Mouse (Mus musculus): ENCODE data around the gene Rap1gap2. TPM values are rescaled to one million over a fixed set of nuclear protein-coding genes. Genes with fewer than 3 reads are reported as not detected.
"Not testable (repeated sequence)": the region's sequence is repeated elsewhere in the genome, so short reads cannot be mapped to it uniquely, and the experiment has no call there.

Gene Rap1gap2
- total RNA-seq, 4 experiments from 2014 or later = 3.7 to 6.6 (median 5.9) TPM

DNA sequence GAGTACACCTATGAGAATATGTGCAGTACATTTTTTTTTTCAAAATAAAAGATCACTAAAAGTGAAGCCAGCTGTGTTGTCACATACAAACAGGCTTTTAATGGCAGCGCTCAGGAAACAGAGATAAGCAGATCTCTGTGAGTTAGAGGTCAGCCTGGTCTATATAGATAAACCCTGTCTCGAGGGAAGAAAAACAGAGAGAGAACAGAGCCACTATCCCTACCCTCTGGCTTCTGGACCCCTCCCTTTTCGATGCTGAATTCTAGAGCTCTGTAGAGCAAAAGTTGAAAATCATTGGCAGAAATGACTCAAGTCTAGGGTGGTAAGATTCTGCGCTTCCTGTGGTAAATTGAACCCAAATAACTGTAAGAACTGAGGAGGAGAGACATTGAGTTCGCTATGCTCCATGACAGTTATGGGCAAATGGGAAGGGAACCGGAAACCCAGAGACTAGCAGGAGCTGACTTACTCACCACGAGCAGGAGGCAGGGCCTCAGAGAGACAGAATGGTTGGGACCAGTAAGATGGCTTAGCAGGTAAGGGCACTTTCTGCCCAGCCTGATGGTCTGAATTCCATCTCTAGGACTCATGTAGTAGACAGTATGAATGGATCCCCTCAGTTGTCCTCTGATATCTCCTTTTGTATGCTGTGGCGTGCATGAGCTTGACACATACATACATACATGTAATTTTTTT, 11.4 kb upstream of the Rap1gap2 start:
- DNase-seq (ENCODE audit: low spot score in 2 of 2) = no peak

GRCm38 (mm10) chr11:74619956-74620300, 9.2 kb upstream of the Rap1gap2 start:
- DNase-seq (ENCODE audit: low spot score in 2 of 2) = no peak

GRCm38 (mm10) chr11:74619201-74619955, 8.7 kb upstream of the Rap1gap2 start, which contains the start of gene Ccdc92b:
Ccdc92b (plus strand) TSS chr11:74619605.
- DNase-seq (ENCODE audit: low spot score in 2 of 2) = peak; percentile 21 to 47

- DNase-seq (ENCODE audit: low spot score in 2 of 2) = no peak
These were observed 4.9 kb upstream of the Rap1gap2 start for GRCm38 (mm10) chr11:74615571-74615970.

DNA sequence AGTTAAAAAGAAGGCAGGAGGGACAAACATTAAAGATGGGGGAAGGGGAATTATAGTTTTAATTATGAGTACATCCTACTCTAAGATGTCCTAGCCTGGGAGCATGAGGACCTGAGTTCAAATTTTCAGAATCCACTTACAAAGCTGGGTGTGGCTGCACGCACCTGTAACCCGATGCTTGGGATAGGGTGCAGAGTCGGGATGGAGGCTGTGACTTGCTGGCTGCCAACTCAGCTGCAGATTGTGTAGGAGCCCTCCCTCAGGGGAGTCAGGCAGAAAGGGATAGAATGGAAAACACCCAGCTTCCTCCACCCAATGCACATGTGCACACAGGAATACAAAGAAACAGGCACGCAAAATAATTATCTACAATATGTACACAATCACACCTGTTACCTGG, 2.7 kb upstream of the Rap1gap2 start:
- no peak for DNase-seq (ENCODE audit: low spot score in 2 of 2)

DNA sequence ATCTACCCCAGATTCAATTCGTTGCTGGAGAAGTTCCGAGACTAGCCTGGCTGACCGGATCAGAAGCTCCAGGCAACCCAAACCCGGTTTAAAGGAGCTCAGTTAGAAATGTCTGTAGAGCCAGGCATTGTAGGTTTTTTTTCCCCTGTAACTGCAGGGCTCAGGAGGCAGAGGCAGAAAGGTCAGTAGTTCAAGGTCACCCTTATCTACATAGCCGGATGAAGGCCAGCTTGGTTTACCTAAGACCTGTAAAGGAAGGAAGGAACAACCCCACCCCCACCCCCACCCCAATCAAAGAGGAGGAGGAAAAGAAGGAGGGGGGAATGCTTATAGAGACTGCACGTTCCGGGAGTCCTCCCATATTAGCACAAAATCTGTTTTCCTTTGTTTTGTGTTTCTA, 722 bp upstream of the Rap1gap2 start:
- DNase-seq (ENCODE audit: low spot score in 2 of 2) = no peak

GRCm38 (mm10) chr11:74610068-74610467, 647 bp downstream of the Rap1gap2 start:
- no peak for DNase-seq (ENCODE audit: low spot score in 2 of 2)

DNA sequence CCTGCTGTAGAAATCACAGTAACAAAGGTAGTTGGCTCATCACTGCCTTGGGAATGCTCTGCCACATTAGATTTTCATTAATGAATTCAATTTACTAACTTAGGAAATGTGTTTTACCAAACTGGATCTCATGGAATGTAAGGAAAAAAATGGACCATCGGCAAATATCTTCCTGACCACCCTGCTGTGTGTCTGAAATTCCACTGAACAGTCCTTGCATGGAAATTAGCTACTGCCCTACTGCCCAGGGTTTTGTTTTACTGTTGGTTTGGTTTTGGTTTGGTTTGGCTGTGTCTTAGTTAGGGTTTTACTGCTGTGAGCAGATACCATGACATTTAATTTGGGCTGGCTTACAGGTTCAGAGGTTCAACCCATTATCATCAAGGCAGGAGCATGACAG, 8.4 kb downstream of the Rap1gap2 start:
- DNase-seq (ENCODE audit: low spot score in 2 of 2) = no peak

- DNase-seq (ENCODE audit: low spot score in 2 of 2) = no peak
These were observed 12.8 kb downstream of the Rap1gap2 start for GRCm38 (mm10) chr11:74597990-74598337.

DNA sequence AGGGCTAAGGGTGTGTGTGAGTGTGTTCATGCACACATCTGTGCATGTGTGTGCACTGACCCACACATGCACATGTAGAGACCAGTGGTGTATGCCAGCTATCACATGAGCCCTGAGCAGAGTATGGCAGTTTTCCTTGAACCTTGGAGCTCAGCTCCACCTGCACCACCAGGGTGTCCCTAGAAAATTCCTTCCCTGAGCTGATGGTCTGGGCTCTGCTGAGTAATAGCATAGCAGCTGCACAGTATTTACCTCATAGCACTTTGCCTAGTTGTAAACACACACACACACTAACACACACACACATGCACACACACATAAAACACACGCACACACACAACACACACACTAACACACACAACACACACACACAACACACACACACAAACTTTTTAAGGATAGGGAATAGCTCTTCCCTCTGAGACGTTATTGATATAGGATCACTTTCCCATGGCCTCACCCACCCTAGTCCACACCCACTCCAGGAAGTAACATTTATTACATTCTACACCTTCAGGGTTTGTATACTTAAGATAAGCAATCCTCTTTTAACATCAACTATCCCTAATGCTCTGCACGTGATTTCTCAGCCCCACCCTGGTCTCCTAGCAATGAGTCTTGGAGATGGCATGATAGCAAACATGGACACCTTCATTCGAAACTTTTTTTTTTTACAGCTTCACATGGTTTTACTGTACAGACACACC, 13.3 kb downstream of the Rap1gap2 start:
- no peak for DNase-seq (ENCODE audit: low spot score in 2 of 2)

DNA sequence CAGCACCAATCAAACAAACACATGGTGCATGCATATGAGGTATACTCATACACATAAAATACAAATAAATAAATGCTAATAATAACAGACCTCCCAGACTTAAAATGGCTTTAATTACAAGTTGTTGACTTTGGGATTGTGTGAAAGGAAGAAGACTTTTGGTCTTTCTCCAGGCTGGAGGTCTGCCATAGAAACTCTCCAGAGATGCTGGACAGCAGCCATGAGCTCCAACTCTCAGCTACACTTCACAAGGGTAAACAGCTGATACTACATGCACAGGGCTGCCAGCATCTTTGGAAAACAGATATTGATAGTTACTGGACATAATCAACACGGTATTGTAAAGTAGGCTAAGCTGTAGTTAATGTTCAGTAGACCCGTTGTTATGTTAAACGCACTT, 18.5 kb downstream of the Rap1gap2 start:
- no peak for DNase-seq (ENCODE audit: low spot score in 2 of 2)

GRCm38 (mm10) chr11:74590691-74591090, 20.0 kb downstream of the Rap1gap2 start:
- no peak for DNase-seq (ENCODE audit: low spot score in 2 of 2)

GRCm38 (mm10) chr11:74590239-74590596, 20.5 kb downstream of the Rap1gap2 start:
- no peak for DNase-seq (ENCODE audit: low spot score in 2 of 2)

GRCm38 (mm10) chr11:74589401-74590238, 21.1 kb downstream of the Rap1gap2 start:
- no peak for DNase-seq (ENCODE audit: low spot score in 2 of 2)

- DNase-seq (ENCODE audit: low spot score in 2 of 2) = no peak
These were observed 24.3 kb downstream of the Rap1gap2 start for GRCm38 (mm10) chr11:74586401-74586800.

GRCm38 (mm10) chr11:74584946-74585723, 25.6 kb downstream of the Rap1gap2 start:
- DNase-seq (ENCODE audit: low spot score in 2 of 2) = no peak

- DNase-seq (ENCODE audit: low spot score in 2 of 2) = no peak
These were observed 26.8 kb downstream of the Rap1gap2 start for GRCm38 (mm10) chr11:74583824-74584349.

- DNase-seq (ENCODE audit: low spot score in 2 of 2) = no peak
These were observed 28.3 kb downstream of the Rap1gap2 start for GRCm38 (mm10) chr11:74582464-74582863.

DNA sequence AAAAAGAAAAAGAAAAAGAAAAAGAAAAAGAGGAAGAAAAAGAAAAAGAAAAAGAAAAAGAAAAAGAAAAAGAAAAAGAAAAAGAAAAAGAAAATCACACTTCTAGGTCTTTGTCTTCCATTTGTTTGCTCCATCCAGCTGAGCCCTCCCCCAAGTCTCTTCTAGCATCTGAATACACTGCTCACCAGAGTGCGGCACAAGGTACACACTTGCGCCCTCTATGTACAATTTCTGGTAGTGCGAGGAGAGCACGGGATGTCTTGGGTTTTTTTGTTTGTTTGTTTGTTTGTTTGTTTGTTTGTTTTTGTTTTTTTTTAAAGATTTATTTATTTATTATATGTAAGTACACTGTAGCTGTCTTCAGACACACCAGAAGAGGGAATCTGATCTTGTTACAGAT, 29.4 kb downstream of the Rap1gap2 start:
- not testable (repeated sequence) for DNase-seq (ENCODE audit: low spot score in 2 of 2)

GRCm38 (mm10) chr11:74577068-74577467, 33.6 kb downstream of the Rap1gap2 start:
- no peak for DNase-seq (ENCODE audit: low spot score in 2 of 2)

GRCm38 (mm10) chr11:74575940-74576339, 34.8 kb downstream of the Rap1gap2 start:
- DNase-seq (ENCODE audit: low spot score in 2 of 2) = no peak
